Mouse (Mus musculus) limb, embryonic 11.5 days (tissue): Measurements from ENCODE around the gene Sult2b1. TPM values are rescaled to one million over a fixed set of nuclear protein-coding genes. Genes with fewer than 3 reads are reported as not detected.

ENCODE experiments used
- ATAC-seq: fragments of 200-750 bp; cut with Nextera tagmentation; 2 replicates; pipeline ENCODE4 v1.8.0; 2017; ENCODE audit warnings: low read depth; ENCODE audit not compliant: insufficient number of reproducible peaks, low FRiP score, low TSS enrichment
- DNase-seq: peaks from one replicate; pipeline ENCODE4 v3.0.0-alpha.2; 2015; ENCODE audit warnings: low spot score
- H3K27ac ChIP-seq: fragments of 300-500 bp; sonication (generic); replicated peaks from 2 replicates; pipeline ENCODE4 v1.5.1; 2014; ENCODE audit warnings: low read depth, mild to moderate bottlenecking, low read length
- H3K27me3 ChIP-seq: fragments of 300-500 bp; sonication (generic); 2 replicates; pipeline ENCODE4 v1.6.1; 2014; ENCODE audit warnings: mild to moderate bottlenecking, low read length, mixed read lengths; ENCODE audit not compliant: control insufficient read depth, insufficient read depth
- H3K36me3 ChIP-seq: fragments of 300-500 bp; sonication (generic); 2 replicates; pipeline ENCODE4 v1.6.1; 2014; ENCODE audit warnings: mild to moderate bottlenecking, low read length, moderate library complexity, mixed read lengths; ENCODE audit not compliant: control insufficient read depth, insufficient read depth
- H3K4me1 ChIP-seq: fragments of 300-500 bp; sonication (generic); 2 replicates; pipeline ENCODE4 v1.6.1; 2014; ENCODE audit warnings: low read length, mixed read lengths; ENCODE audit not compliant: control insufficient read depth, insufficient read depth
- H3K4me2 ChIP-seq: fragments of 300-500 bp; sonication (generic); 2 replicates; pipeline ENCODE4 v1.6.1; 2014; ENCODE audit warnings: low read depth, mild to moderate bottlenecking, moderate library complexity; ENCODE audit not compliant: severe bottlenecking
- H3K4me3 ChIP-seq: fragments of 300-500 bp; sonication (generic); 2 replicates; pipeline ENCODE4 v1.5.1; 2014; ENCODE audit warnings: low read depth, low read length
- H3K9ac ChIP-seq: fragments of 300-500 bp; sonication (generic); 2 replicates; pipeline ENCODE4 v1.6.1; 2014; ENCODE audit warnings: mild to moderate bottlenecking, low read length
- H3K9me3 ChIP-seq: fragments of 300-500 bp; sonication (generic); 2 replicates; pipeline ENCODE4 v1.6.1; 2016; ENCODE audit warnings: low read length; ENCODE audit not compliant: control insufficient read depth
- WGBS: fragments of 180-500 bp; shearing (Covaris S2); extraction: QIAGEN DNeasy Blood & Tissue Kit; methylation state at CpG from one replicate; pipeline ENCODE4 v1.1.7; 2014; 5-methylcytosine and 5-hydroxymethylcytosine counted together
- polyA plus RNA-seq: library from polyadenylated mRNA; unstranded; fragments of >200 nt; fragmentation: Nextera tagmentation; extraction: Ambion mirVana; gene quantifications from 2 replicates; pipeline ENCODE4 v1.2.1, GENCODE M21; 2014

Sult2b1 gene
- polyA plus RNA-seq, 1 experiment from 2014 or later, result 3.2 TPM

GRCm38 (mm10) chr7:45682144-45683126 lies 102.0 kb downstream of the Sult2b1 start:
- no peaks in the 10 kb centered on the region for H3K27me3 ChIP-seq
- H3K27ac ChIP-seq, result no peak overlapping the region
- peak overlapping the region; percentile 2; the same call in 1 of the 2 replicates for H3K4me2 ChIP-seq
- H3K9ac ChIP-seq, result peak overlapping the region; percentile 45; the same call in 1 of the 2 replicates
- ATAC-seq (peak; percentile 56), DNase-seq (peak; percentile 97)
- no peaks in the 10 kb centered on the region for H3K36me3 ChIP-seq
- peaks cover 5% of the 10 kb centered on the region for H3K4me1 ChIP-seq
- H3K4me3 ChIP-seq, result no peak overlapping the region
- no peaks in the 10 kb centered on the region for H3K9me3 ChIP-seq
- 34% methylated on average over 14 of the region's 14 CpGs for WGBS

- no peak overlapping the region for H3K27ac ChIP-seq
These were observed 103.3 kb downstream of the Sult2b1 start for GRCm38 (mm10) chr7:45681046-45681736.

More at GRCm38 (mm10) chr7:45681046-45681736, 103.3 kb downstream of the Sult2b1 start:
- ATAC-seq, result no peak
- H3K9me3 ChIP-seq, result no peaks in the 10 kb centered on the region
- peaks cover 3% of the 10 kb centered on the region for H3K4me1 ChIP-seq
- WGBS, result 86% methylated on average over 8 of the region's 8 CpGs
- H3K9ac ChIP-seq, result no peak overlapping the region
- no peaks in the 10 kb centered on the region for H3K36me3 ChIP-seq
- H3K4me2 ChIP-seq, result no peak overlapping the region
- no peak overlapping the region for H3K4me3 ChIP-seq
- no peak for DNase-seq
- no peaks in the 10 kb centered on the region for H3K27me3 ChIP-seq

Other genes starting within 250 kb of the Sult2b1 start
- 0.58 and 1.0 TPM in 2 replicates for gene Hsd17b14, start 229.8 kb downstream of the Sult2b1 start, polyA plus RNA-seq
- 50.7 and 54.2 TPM in 2 replicates for gene Bcat2, start 214.5 kb downstream of the Sult2b1 start, polyA plus RNA-seq
- gene Fgf21, start 169.2 kb downstream of the Sult2b1 start, polyA plus RNA-seq, result not detected in 2 replicates
- gene Fut1, start 167.4 kb downstream of the Sult2b1 start, polyA plus RNA-seq, result 0.07 TPM in 1 of 2 replicates, not detected in the other
- gene Izumo1, start 162.9 kb downstream of the Sult2b1 start, polyA plus RNA-seq, result not detected in 2 replicates
- gene Rasip1, start 157.2 kb downstream of the Sult2b1 start, polyA plus RNA-seq, result 5.8 and 6.4 TPM in 2 replicates
- 2.8 and 5.1 TPM in 2 replicates for gene Mamstr, start 144.7 kb downstream of the Sult2b1 start, polyA plus RNA-seq
- gene Fut2, start 118.3 kb downstream of the Sult2b1 start, polyA plus RNA-seq, result 0.12 and 0.28 TPM in 2 replicates
- gene Ntn5, start 100.6 kb downstream of the Sult2b1 start, polyA plus RNA-seq, result 0.24 and 0.44 TPM in 2 replicates
- gene Sec1, start 90.3 kb downstream of the Sult2b1 start, polyA plus RNA-seq, result 0.11 and 0.37 TPM in 2 replicates
- gene Car11, start 84.8 kb downstream of the Sult2b1 start, polyA plus RNA-seq, result 5.1 and 5.5 TPM in 2 replicates
- 4.2 and 4.9 TPM in 2 replicates for gene Dbp, start 79.6 kb downstream of the Sult2b1 start, polyA plus RNA-seq
- 1,181 and 1,244 TPM in 2 replicates for gene Rpl18, start 69.2 kb downstream of the Sult2b1 start, polyA plus RNA-seq
- gene Sphk2, start 66.7 kb downstream of the Sult2b1 start, polyA plus RNA-seq, result 28.4 and 28.5 TPM in 2 replicates
- 0.65 and 0.82 TPM in 2 replicates for gene Fam83e, start 63.5 kb downstream of the Sult2b1 start, polyA plus RNA-seq
- gene Spaca4, start 58.9 kb downstream of the Sult2b1 start, polyA plus RNA-seq, result not detected in 2 replicates
- 3.6 and 4.6 TPM in 2 replicates for gene Lmtk3, start 931 bp downstream of the Sult2b1 start, polyA plus RNA-seq
- gene Cyth2, start 29.9 kb upstream of the Sult2b1 start, polyA plus RNA-seq, result 176 TPM in 2 replicates
- gene Kcnj14, start 40.1 kb upstream of the Sult2b1 start, polyA plus RNA-seq, result 1.4 and 1.5 TPM in 2 replicates
- gene Grwd1, start 46.3 kb upstream of the Sult2b1 start, polyA plus RNA-seq, result 90.6 and 94.3 TPM in 2 replicates
- 72.7 and 97.1 TPM in 2 replicates for gene Kdelr1, start 88.1 kb upstream of the Sult2b1 start, polyA plus RNA-seq
- 0.07 TPM in 1 of 2 replicates, not detected in the other for gene Grin2d, start 93.7 kb upstream of the Sult2b1 start, polyA plus RNA-seq
- gene Syngr4, start 112.0 kb upstream of the Sult2b1 start, polyA plus RNA-seq, result 1.0 and 1.8 TPM in 2 replicates
- 3.6 and 4.3 TPM in 2 replicates for gene Tmem143, start 112.3 kb upstream of the Sult2b1 start, polyA plus RNA-seq
- 30.3 and 35.9 TPM in 2 replicates for gene Emp3, start 136.7 kb upstream of the Sult2b1 start, polyA plus RNA-seq
- 3.8 and 4.7 TPM in 2 replicates for gene Ccdc114, start 139.4 kb upstream of the Sult2b1 start, polyA plus RNA-seq
- gene Abcc6, start 245.6 kb upstream of the Sult2b1 start, polyA plus RNA-seq, result 0.15 and 0.21 TPM in 2 replicates
- gene Nomo1, start 249.0 kb upstream of the Sult2b1 start, polyA plus RNA-seq, result 11.9 and 13.2 TPM in 2 replicates